Mouse (Mus musculus): ENCODE measurements at regions not wholly inside any gene's neighbourhood (a gene's known extent, or its start where the extent isn't known, plus 50 kb on each side); places are given as distances from the start of the nearest gene placed in this dataset.

DNA sequence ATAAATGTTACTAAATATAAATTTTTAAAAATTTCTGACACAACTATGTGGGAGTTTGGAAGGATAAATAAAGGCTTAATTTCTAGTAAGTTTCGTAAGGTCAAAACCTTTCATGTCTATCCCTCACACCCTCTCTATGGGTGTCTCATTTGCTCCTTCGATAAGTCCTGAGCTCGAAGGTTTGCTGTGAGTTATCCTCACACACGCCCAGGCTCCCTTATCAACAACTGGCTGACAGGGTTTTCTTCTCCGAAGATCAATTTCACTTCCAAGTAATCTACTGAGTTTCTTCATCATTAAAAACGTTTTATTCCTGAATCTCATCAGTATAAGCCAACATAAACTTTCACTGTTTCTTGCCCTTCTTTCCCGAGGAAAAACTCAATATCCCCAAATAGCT, 416.0 kb upstream of the Nudt12 start:
- Histone ChIP-seq H3K4me1 (replicated peaks) (no peaks in the 10 kb centered on the region), H3K9me3 (no peaks in the 10 kb centered on the region), H3K36me3 (no peaks in the 10 kb centered on the region), H3K4me3 (no peak overlapping the region), H3K4me2 (no peak overlapping the region), H3K9ac (no peak overlapping the region), H3K27me3 (no peaks in the 10 kb centered on the region), H3K27ac (no peak overlapping the region)
- ATAC-seq (ENCODE audit: low FRiP score), result no peak
- WGBS, result 77% methylated on average over 7 of the region's 7 CpGs

DNA sequence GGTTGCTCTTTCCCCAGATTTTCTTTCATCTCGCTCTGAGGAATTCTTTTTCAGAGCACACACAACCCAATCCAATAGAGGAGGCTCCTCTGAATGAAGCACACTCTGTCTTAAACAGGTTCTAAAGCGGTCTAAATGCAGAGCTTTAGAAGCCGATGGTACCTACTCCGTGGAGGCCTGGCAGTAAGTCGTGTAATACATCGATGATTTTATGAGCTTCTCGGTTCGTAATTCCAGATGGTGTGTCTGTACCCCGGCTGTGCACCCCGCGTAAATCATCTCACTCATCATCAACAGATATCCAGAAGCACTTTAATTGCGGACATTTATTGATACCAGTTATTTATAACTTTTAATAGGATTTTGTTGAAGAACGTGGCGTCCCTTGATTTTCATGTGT, 408.3 kb upstream of the Nudt12 start:
- no peaks in the 10 kb centered on the region for H3K36me3 ChIP-seq
- H3K4me2 ChIP-seq, result peak overlapping the region; percentile 13; the same call in 1 of the 2 replicates
- H3K9ac ChIP-seq, result no peak overlapping the region
- no peak for ATAC-seq (ENCODE audit: low FRiP score)
- no peak overlapping the region for H3K4me3 ChIP-seq
- H3K4me1 ChIP-seq (replicated peaks), result no peaks in the 10 kb centered on the region; the same call in 1 of the 2 replicates
- no peaks in the 10 kb centered on the region for H3K9me3 ChIP-seq
- H3K27ac ChIP-seq, result peak overlapping the region; percentile 48
- H3K27me3 ChIP-seq, result no peaks in the 10 kb centered on the region
- WGBS, result 70% methylated on average over 14 of the region's 14 CpGs

GRCm38 (mm10) chr17:59409315-59409714, 396.1 kb upstream of the Nudt12 start:
- Histone ChIP-seq H3K27ac (no peak overlapping the region), H3K4me1 (replicated peaks) (no peaks in the 10 kb centered on the region), H3K4me2 (no peak overlapping the region), H3K9me3 (no peaks in the 10 kb centered on the region), H3K4me3 (no peak overlapping the region), H3K27me3 (no peaks in the 10 kb centered on the region), H3K36me3 (no peaks in the 10 kb centered on the region), H3K9ac (no peak overlapping the region)
- no peak for ATAC-seq (ENCODE audit: low FRiP score)
- WGBS, result 85% methylated on average over 2 of the region's 2 CpGs

DNA sequence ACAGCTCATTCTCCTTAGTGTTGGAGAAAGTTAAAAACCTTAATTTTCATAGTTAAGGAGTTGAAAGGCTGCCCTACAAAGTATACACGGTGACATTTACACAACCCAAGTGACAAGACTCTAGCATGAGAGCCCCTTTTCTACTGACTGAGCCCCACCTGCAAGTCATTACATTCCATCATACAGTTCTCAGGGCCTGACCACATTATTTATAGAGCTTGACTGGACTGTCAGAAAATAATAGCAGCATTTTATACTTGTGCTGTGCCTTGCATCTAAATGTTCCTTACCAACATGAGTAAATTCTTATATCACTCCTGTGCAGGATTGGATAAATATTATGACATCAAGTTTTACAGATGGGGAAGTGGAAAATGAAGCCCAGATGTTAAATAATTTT, 391.4 kb upstream of the Nudt12 start:
- Histone ChIP-seq H3K4me3 (no peak overlapping the region), H3K27me3 (no peaks in the 10 kb centered on the region), H3K4me1 (replicated peaks) (no peaks in the 10 kb centered on the region), H3K27ac (no peak overlapping the region), H3K9ac (no peak overlapping the region), H3K9me3 (no peaks in the 10 kb centered on the region), H3K36me3 (no peaks in the 10 kb centered on the region), H3K4me2 (no peak overlapping the region)
- ATAC-seq (ENCODE audit: low FRiP score), result no peak
- 74% methylated on average over 1 of the region's 1 CpGs for WGBS

DNA sequence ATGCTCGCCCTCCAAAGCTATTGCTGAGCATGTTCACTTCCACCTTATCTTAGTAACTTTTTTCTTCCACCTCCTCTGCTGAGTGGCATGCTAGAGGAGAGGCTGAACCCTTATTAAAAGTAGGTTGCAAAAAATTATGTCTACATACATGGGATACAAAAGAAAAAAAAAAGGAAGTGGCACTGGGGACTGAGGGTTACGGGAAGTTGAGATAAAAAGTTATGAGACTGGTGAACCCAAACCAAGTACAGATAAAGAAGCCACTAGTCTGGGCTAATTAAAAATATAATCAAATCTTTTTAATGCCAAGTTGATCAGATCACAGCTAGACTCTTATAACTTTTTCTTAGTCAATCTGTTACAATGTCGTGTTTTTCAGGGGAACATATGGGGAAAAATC, 384.2 kb upstream of the Nudt12 start:
- 92% methylated on average over 3 of the region's 3 CpGs for WGBS
- H3K9me3 ChIP-seq, result no peaks in the 10 kb centered on the region

GRCm38 (mm10) chr17:59383107-59383438, 369.9 kb upstream of the Nudt12 start:
- H3K9ac ChIP-seq, result no peak overlapping the region
- no peaks in the 10 kb centered on the region for H3K36me3 ChIP-seq
- WGBS, result 90% methylated on average over 5 of the region's 5 CpGs
- no peaks in the 10 kb centered on the region for H3K9me3 ChIP-seq
- no peaks in the 10 kb centered on the region; the same call in 1 of the 2 replicates for H3K4me1 ChIP-seq (replicated peaks)
- no peaks in the 10 kb centered on the region for H3K27me3 ChIP-seq
- ATAC-seq (ENCODE audit: low FRiP score), result no peak
- no peak overlapping the region for H3K4me3 ChIP-seq
- H3K27ac ChIP-seq, result no peak overlapping the region
- no peak overlapping the region for H3K4me2 ChIP-seq

More for the DNA sequence above, 384.2 kb upstream of the Nudt12 start:
- Histone ChIP-seq H3K4me2 (no peak overlapping the region), H3K27me3 (no peaks in the 10 kb centered on the region), H3K36me3 (no peaks in the 10 kb centered on the region), H3K9ac (no peak overlapping the region), H3K4me3 (no peak overlapping the region), H3K27ac (no peak overlapping the region), H3K4me1 (replicated peaks) (no peaks in the 10 kb centered on the region)
- ATAC-seq (ENCODE audit: low FRiP score), result no peak

DNA sequence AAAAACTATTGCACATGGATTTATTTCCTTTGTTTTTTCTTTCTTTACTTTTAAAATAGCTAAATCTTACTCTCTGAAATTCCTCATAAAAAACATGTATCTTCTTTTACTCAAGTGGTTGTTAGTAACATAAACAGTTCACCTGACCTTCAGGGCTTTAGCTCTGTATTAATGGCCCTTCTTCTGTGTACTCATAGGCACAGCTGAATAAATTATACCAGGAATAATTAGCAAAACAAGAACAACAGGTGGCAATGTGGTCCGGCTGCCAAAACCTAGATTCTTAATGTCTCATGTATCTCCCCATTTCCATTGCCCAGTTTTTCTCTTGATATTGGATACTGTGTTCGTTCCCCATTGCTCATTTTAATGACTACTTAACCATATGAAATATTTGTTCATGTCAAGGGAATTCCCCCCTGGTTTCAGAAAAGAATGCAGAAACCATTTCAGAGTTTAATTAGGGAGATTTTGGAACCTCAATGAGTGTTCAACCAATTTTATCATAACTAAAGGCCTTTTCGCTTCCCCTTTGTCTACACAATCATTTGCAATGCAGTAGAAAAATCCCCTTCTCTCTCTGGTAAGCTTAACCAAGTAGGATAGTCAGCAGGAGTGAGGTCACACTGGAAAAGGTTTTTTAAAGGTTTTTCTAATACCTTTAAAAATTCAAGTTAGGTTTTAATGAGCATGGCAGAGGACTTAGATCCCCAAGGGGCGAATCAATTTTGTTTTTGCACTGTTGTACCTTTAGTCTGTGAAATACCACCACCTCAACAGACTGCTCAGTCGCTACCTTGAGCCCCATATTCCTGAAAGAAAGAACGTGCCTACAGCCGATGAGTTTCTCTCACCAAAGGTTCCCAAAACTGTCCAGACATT, 369.3 kb upstream of the Nudt12 start:
- H3K4me1 ChIP-seq (replicated peaks), result no peaks in the 10 kb centered on the region; the same call in 1 of the 2 replicates
- no peaks in the 10 kb centered on the region for H3K36me3 ChIP-seq
- no peak overlapping the region for H3K27ac ChIP-seq
- no peak for ATAC-seq (ENCODE audit: low FRiP score)
- WGBS, result 74% methylated on average over 7 of the region's 7 CpGs
- no peak overlapping the region for H3K4me3 ChIP-seq
- no peaks in the 10 kb centered on the region for H3K27me3 ChIP-seq
- no peaks in the 10 kb centered on the region for H3K9me3 ChIP-seq
- no peak overlapping the region for H3K4me2 ChIP-seq
- no peak overlapping the region for H3K9ac ChIP-seq

- whole genome bisulfite sequencing, result 68% methylated on average over 7 of the region's 7 CpGs
- no peak for ATAC-seq (ENCODE audit: low FRiP score)
- no peak overlapping the region for H3K9ac ChIP-seq
Observed at GRCm38 (mm10) chr17:59373505-59374106, 360.4 kb upstream of the Nudt12 start.

DNA sequence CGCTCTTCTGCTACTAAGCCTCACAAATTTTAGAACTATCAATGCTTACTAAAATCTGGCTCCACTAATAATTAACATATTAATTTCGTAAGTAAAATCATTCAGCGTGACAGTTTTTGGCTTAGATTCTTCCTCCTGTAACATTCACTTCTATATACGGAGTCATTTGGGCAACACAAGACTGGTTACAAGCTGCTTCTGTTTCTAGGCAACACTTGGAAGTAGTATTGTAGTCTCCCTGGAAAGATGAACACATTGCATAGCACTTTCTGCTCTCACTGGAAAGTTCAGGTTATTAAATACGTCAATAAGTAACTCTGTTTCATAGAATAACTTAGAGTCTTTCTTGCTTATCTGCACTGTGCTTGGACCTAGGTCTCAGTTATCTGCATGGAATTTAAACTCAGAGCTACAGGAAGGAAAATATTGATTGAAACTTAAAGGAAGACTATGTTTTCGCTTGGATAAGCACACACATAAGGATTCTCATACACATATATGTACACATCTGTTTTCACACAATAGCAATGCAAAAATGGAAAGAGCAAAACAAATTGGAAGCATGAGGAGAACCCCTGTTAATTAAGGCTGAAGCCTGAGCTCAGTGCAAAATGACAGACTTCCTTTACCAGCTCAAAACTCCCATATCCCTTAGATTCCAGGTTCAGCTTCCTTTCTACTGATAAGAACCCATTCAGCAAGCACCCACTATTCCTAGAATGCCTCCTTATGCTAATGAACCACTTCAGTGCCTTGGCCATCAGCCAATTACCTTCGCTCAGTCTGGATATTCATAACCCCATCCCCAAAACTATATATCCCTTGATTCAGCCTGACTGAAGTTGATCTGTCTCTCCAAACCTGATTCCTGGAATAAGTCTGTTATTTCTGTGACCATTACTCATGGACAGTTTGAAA, 356.7 kb upstream of the Nudt12 start:
- H3K27ac ChIP-seq, result no peak overlapping the region

More at GRCm38 (mm10) chr17:59373505-59374106, 360.4 kb upstream of the Nudt12 start:
- Histone ChIP-seq H3K4me3 (no peak overlapping the region), H3K27ac (no peak overlapping the region), H3K36me3 (no peaks in the 10 kb centered on the region), H3K27me3 (no peaks in the 10 kb centered on the region), H3K4me2 (no peak overlapping the region), H3K9me3 (no peaks in the 10 kb centered on the region), H3K4me1 (replicated peaks) (0 out of 2 replicates have a peak, but pooled peaks cover 2% of the 10 kb centered on the region)

DNA sequence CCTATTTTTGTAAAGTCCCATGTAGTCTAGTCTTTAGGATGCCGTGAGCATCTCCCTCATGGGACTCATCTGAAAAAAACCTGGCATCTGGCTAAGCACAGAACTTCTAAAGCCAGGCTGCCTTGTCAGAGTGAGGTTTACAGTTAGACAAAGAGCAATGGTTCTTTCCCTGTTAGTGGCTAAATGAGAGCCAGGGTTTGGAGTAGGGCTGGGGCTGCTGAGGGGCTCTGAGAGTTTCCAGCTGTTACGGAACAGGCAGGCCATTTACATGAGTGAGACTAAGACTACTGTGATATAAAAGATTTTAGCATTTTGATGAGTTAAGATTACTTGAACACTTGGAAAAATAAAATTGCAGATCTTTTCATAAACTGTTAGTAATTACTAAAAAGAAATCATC, 352.2 kb upstream of the Nudt12 start:
- no peak overlapping the region for H3K9ac ChIP-seq
- peaks cover 4% of the 10 kb centered on the region; the same call in 1 of the 2 replicates for H3K4me1 ChIP-seq (replicated peaks)
- no peak overlapping the region for H3K4me3 ChIP-seq
- ATAC-seq (ENCODE audit: low FRiP score), result no peak
- WGBS, result 71% methylated on average over 2 of the region's 2 CpGs
- H3K36me3 ChIP-seq, result no peaks in the 10 kb centered on the region
- H3K27ac ChIP-seq, result no peak overlapping the region
- no peaks in the 10 kb centered on the region for H3K27me3 ChIP-seq
- no peak overlapping the region for H3K4me2 ChIP-seq
- H3K9me3 ChIP-seq, result no peaks in the 10 kb centered on the region

More for the DNA sequence above, 356.7 kb upstream of the Nudt12 start:
- ATAC-seq (ENCODE audit: low FRiP score), result no peak
- no peak overlapping the region for H3K4me3 ChIP-seq
- no peak overlapping the region for H3K4me2 ChIP-seq
- 0 out of 2 replicates have a peak, but pooled peaks cover 2% of the 10 kb centered on the region for H3K4me1 ChIP-seq (replicated peaks)
- 83% methylated on average over 7 of the region's 7 CpGs for WGBS
- H3K36me3 ChIP-seq, result no peaks in the 10 kb centered on the region
- no peaks in the 10 kb centered on the region for H3K9me3 ChIP-seq
- no peaks in the 10 kb centered on the region for H3K27me3 ChIP-seq
- no peak overlapping the region for H3K9ac ChIP-seq

DNA sequence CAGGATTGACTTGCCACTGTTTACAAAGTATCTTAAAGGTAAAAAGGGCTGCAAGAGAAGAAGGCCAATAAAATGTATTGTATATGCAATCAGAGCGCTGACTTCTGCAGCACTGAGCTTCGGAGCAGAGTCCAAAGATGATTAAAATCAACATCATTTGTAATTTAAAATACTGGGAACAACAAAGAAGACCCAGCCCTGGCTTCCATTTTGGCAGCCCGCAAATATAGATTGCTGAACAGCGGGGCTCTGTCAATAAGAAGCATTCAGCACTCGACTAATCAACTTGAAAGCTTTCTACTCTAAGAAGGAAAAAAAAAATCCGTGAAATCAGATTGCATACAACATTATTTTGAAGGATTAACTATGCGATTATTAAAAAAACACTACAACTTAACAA, 348.9 kb upstream of the Nudt12 start:
- peak overlapping the region; percentile 16; the same call in 1 of the 2 replicates for H3K4me2 ChIP-seq
- no peaks in the 10 kb centered on the region for H3K36me3 ChIP-seq
- no peak overlapping the region for H3K9ac ChIP-seq
- H3K4me3 ChIP-seq, result no peak overlapping the region
- 34% methylated on average over 7 of the region's 7 CpGs for WGBS
- no peak for ATAC-seq (ENCODE audit: low FRiP score)
- no peaks in the 10 kb centered on the region for H3K27me3 ChIP-seq
- no peaks in the 10 kb centered on the region for H3K9me3 ChIP-seq
- H3K4me1 ChIP-seq (replicated peaks), result peaks cover 4% of the 10 kb centered on the region; the same call in 1 of the 2 replicates
- H3K27ac ChIP-seq, result no peak overlapping the region

GRCm38 (mm10) chr17:59361119-59361518, 347.9 kb upstream of the Nudt12 start:
- Histone ChIP-seq H3K4me2 (no peak overlapping the region), H3K9ac (no peak overlapping the region), H3K4me1 (replicated peaks) (peaks cover 4% of the 10 kb centered on the region; the same call in 1 of the 2 replicates), H3K36me3 (no peaks in the 10 kb centered on the region), H3K9me3 (no peaks in the 10 kb centered on the region), H3K4me3 (no peak overlapping the region), H3K27me3 (no peaks in the 10 kb centered on the region), H3K27ac (no peak overlapping the region)
- 89% methylated on average over 9 of the region's 9 CpGs for WGBS
- ATAC-seq (ENCODE audit: low FRiP score), result no peak

Data from hindbrain, embryonic 13.5 days (tissue).